In the genomic region with DNA sequence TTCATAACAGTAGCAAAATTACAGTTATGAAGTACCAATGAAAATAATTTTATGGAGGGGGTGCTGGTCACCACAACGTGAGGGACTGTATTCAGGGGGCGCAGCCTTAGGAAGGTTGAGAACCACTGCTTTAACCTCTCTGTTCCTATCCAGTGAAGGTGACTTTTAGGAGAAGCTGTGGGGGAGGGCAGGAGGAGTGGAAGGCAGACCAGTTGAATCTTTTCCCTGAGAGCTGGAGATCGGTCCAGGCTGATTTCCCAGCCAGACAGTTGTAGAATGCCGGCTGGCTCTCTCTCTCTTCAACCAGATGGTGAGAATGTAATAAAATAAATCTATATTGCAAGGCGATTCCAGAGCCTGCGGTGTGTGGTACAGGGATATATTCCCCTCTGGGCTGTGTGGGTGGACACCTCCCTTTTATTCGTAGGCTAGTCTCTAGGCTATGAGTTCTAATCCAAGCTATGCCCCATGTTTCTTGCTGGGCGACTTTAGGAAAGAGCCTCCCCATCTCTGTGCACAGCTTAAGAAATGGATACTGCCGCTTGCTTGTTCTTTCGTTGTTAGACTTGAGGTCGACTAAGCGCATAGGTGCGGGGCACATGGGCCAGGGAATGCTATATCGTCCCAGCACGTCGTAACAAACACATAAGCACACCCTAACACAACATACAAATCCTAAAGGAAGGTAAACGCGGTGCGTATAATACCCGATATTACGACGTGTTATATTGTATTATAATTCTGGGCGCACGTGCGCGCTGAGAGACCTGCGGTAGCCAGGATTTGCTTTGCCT, we compare ENCODE assay signal across 18 mouse cellular contexts. TPM values are rescaled to one million over a fixed set of nuclear protein-coding genes. Genes with fewer than 3 reads are reported as not detected.
DNase-seq lines count a peak whose midpoint lies in the region; ATAC-seq and TF ChIP-seq lines count a peak whose summit lies in the region.
"Had no signal": no experiment of that assay in that cellular context is flagged by ENCODE, and none has a peak within 500 bp of the region (broad histone marks: within the 10 kb centered on the region; RNA-seq: fewer than 3 reads in every experiment).

No protein-coding gene starts in this region.

- H3K4me2 ChIP-seq in heart, embryonic 16.5 days (ENCODE audit: low read depth, low read length) = peak overlapping the region; percentile 73
- no peak overlapping the region for H3K4me2 ChIP-seq in neural tube, embryonic 15.5 days
- no peak overlapping the region for H3K4me2 ChIP-seq in neural tube, embryonic 11.5 days (ENCODE audit: low read depth)

- peak overlapping the region; percentile 37 for H3K27ac ChIP-seq in heart, embryonic 16.5 days (ENCODE audit: low read length)
- no peak overlapping the region for H3K27ac ChIP-seq in neural tube, embryonic 15.5 days (replicated peaks)
- no peak overlapping the region for H3K27ac ChIP-seq in embryonic fibroblast, embryonic 13.5 days (ENCODE audit: insufficient read depth, low read length)
- H3K27ac ChIP-seq in neural tube, embryonic 11.5 days (ENCODE audit: low read depth, low read length) = no peak overlapping the region
- no peak overlapping the region for H3K27ac ChIP-seq in cerebellum, adult 2 months (ENCODE audit: insufficient read depth, low read length)

- peak overlapping the region; percentile 78 for H3K9ac ChIP-seq in heart, embryonic 16.5 days (ENCODE audit: low read length)
- H3K9ac ChIP-seq in neural tube, embryonic 15.5 days (replicated peaks) = no peak overlapping the region
- no peak overlapping the region for H3K9ac ChIP-seq in neural tube, embryonic 11.5 days (ENCODE audit: low read length)
- H3K9ac ChIP-seq: liver, postnatal 0 days had no signal

- ATAC-seq in heart, embryonic 16.5 days (replicated peaks; ENCODE audit: extremely low read depth, insufficient read depth, low FRiP score) = no peak
- ATAC-seq in neural tube, embryonic 15.5 days (ENCODE audit: low FRiP score) = no peak
- no peak for ATAC-seq in neural tube, embryonic 11.5 days (ENCODE audit: insufficient read depth, low FRiP score, low TSS enrichment)
- ATAC-seq: intestine, postnatal 0 days; liver, postnatal 0 days; midbrain, embryonic 16.5 days had no signal

- H3K9me3 ChIP-seq in heart, embryonic 16.5 days (replicated peaks; ENCODE audit: control insufficient read depth, low read length) = no peaks in the 10 kb centered on the region
- H3K9me3 ChIP-seq in neural tube, embryonic 15.5 days (replicated peaks) = no peaks in the 10 kb centered on the region
- H3K9me3 ChIP-seq in neural tube, embryonic 11.5 days (ENCODE audit: control insufficient read depth, low read length) = no peaks in the 10 kb centered on the region

- H3K27me3 ChIP-seq in heart, embryonic 16.5 days (ENCODE audit: control insufficient read depth, insufficient read depth, low read length) = peaks cover 78% of the 10 kb centered on the region
- peaks cover 100% of the 10 kb centered on the region for H3K27me3 ChIP-seq in neural tube, embryonic 15.5 days (replicated peaks)
- peaks cover 100% of the 10 kb centered on the region for H3K27me3 ChIP-seq in neural tube, embryonic 11.5 days (ENCODE audit: control insufficient read depth, insufficient read depth, low read length)
- no peaks in the 10 kb centered on the region; the same call in 1 of the 2 replicates for H3K27me3 ChIP-seq in cerebellum, adult 2 months (ENCODE audit: control insufficient read depth, insufficient read depth, low read length)
- H3K27me3 ChIP-seq: CH12.LX had no signal

- TF ChIP-seq CTCF in embryonic fibroblast, embryonic 13.5 days (IDR thresholded peaks at IDR 0.05; ENCODE audit: borderline replicate concordance, insufficient read depth, low read length) = no peak
- no peak for TF ChIP-seq CTCF in cerebellum, adult 2 months (IDR thresholded peaks at IDR 0.05; ENCODE audit: borderline replicate concordance, insufficient read depth, low read depth, low read length)

- DNase-seq in heart, adult 8-10 months (ENCODE audit: low spot score) = no peak
- DNase-seq in neural tube, embryonic 10.5 days (ENCODE audit: extremely low spot score, low spot score) = peak; percentile 64
- DNase-seq in neural tube, embryonic 11.5 days (ENCODE audit: low spot score) = peak; percentile 39
- no peak for DNase-seq in right cerebral cortex, postnatal 4 days
- DNase-seq in cerebellum, adult 2 months = no peak
- DNase-seq: cerebellum, adult 8-10 months; liver, postnatal 0 days had no signal

- H3K4me1 ChIP-seq in heart, embryonic 16.5 days (ENCODE audit: control insufficient read depth, insufficient read depth, low read length) = no peaks in the 10 kb centered on the region
- no peaks in the 10 kb centered on the region for H3K4me1 ChIP-seq in neural tube, embryonic 15.5 days
- H3K4me1 ChIP-seq in embryonic fibroblast, embryonic 13.5 days (ENCODE audit: control insufficient read depth, insufficient read depth, low read length) = no peaks in the 10 kb centered on the region
- no peaks in the 10 kb centered on the region for H3K4me1 ChIP-seq in neural tube, embryonic 11.5 days (ENCODE audit: control insufficient read depth, insufficient read depth, low read length)
- H3K4me1 ChIP-seq in cerebellum, adult 2 months (ENCODE audit: control insufficient read depth, insufficient read depth, low read length) = no peaks in the 10 kb centered on the region

- peak overlapping the region; percentile 57 for H3K4me3 ChIP-seq in heart, embryonic 16.5 days (ENCODE audit: low read length)
- no peak overlapping the region for H3K4me3 ChIP-seq in neural tube, embryonic 15.5 days (replicated peaks)
- peak overlapping the region; percentile 10; the same call in 1 of the 2 replicates for H3K4me3 ChIP-seq in embryonic fibroblast, embryonic 13.5 days (ENCODE audit: insufficient read depth, low read length)
- H3K4me3 ChIP-seq in neural tube, embryonic 11.5 days (ENCODE audit: low read depth, low read length) = no peak overlapping the region
- H3K4me3 ChIP-seq in cerebellum, adult 2 months (replicated peaks; ENCODE audit: insufficient read depth, low read depth, low read length) = no peak overlapping the region

- TF ChIP-seq POLR2A in embryonic fibroblast, embryonic 13.5 days (IDR thresholded peaks at IDR 0.05; ENCODE audit: low read depth, low read length) = no peak
- no peak for TF ChIP-seq POLR2A in cerebellum, adult 2 months (IDR thresholded peaks at IDR 0.05; ENCODE audit: borderline replicate concordance, insufficient read depth, low read length)

- WGBS in heart, embryonic 16.5 days = 8% methylated on average over 27 of the region's 27 CpGs
- 2% methylated on average over 27 of the region's 27 CpGs for WGBS in neural tube, embryonic 15.5 days
- WGBS in neural tube, embryonic 11.5 days = 1% methylated on average over 27 of the region's 27 CpGs
- WGBS in cerebellum, adult 2 months = 3% methylated on average over 27 of the region's 27 CpGs

- H3K36me3 ChIP-seq in heart, embryonic 16.5 days (ENCODE audit: control insufficient read depth, insufficient read depth) = no peaks in the 10 kb centered on the region
- H3K36me3 ChIP-seq in neural tube, embryonic 15.5 days = no peaks in the 10 kb centered on the region
- no peaks in the 10 kb centered on the region for H3K36me3 ChIP-seq in neural tube, embryonic 11.5 days (ENCODE audit: control insufficient read depth, insufficient read depth, low read length)

RNA-seq across cellular contexts. Expression of a gene that starts 29.7 kb away (rescaled TPM):
- polyA plus RNA-seq in heart, embryonic 16.5 days (2015; fragmentation: Nextera tagmentation; extraction: Ambion mirVana) = 30.5 and 36.3 TPM in 2 replicates
- total RNA-seq in heart, adult 8-10 months (2022) = 10 to 100 TPM; 22.5 to 44.9 (median 33.8) TPM
- polyA plus RNA-seq in neural tube, embryonic 15.5 days (2015; fragmentation: Nextera tagmentation; extraction: Ambion mirVana) = 0.10 and 0.19 TPM in 2 replicates
- polyA plus RNA-seq in embryonic fibroblast, embryonic 13.5 days (2011; ENCODE audit: insufficient read length, low read depth, missing spikeins) = 5.5 and 9.3 TPM in 2 replicates
- polyA plus RNA-seq in neural tube, embryonic 11.5 days (2014; fragmentation: Nextera tagmentation; extraction: Ambion mirVana) = 0.15 and 0.45 TPM in 2 replicates
- polyA plus RNA-seq in cerebellum, adult 2 months (2012; rRNA removed) = not detected in 2 replicates
- total RNA-seq: CH12.LX; hematopoietic stem cell, adult 5-6 weeks; layer of hippocampus, postnatal 25 days; left cerebral cortex, postnatal 36 days had no signal
- polyA plus RNA-seq: forebrain, embryonic 11.5 days; intestine, postnatal 0 days; liver, postnatal 0 days; midbrain, embryonic 16.5 days; spleen, adult 2 months had no signal

Comparison
In these comparisons a context has a peak if more than half of its experiments do, and no peak if none do; other contexts are left out.
1. H3K4me3 ChIP-seq: peak in heart, embryonic 16.5 days (single experiment) and embryonic fibroblast, embryonic 13.5 days (single experiment); none in neural tube, embryonic 15.5 days (single experiment), neural tube, embryonic 11.5 days (single experiment) and cerebellum, adult 2 months (single experiment).
2. DNase-seq: peak in neural tube, embryonic 10.5 days (single experiment) and neural tube, embryonic 11.5 days (single experiment); none in heart, adult 8-10 months (single experiment), right cerebral cortex, postnatal 4 days (single experiment) and cerebellum, adult 2 months (0 of 2).